ENCODE assay signal across 12 mouse cellular contexts in genomic region chr1:62829690-62830417, GRCm38 (mm10).
DNase-seq lines count a peak whose midpoint lies in the region; ATAC-seq and TF ChIP-seq lines count a peak whose summit lies in the region.
"Had no signal": no experiment of that assay in that cellular context is flagged by ENCODE, and none has a peak within 500 bp of the region (broad histone marks: within the 10 kb centered on the region; RNA-seq: fewer than 3 reads in every experiment).

No protein-coding gene starts in this region.

- peak; percentile 75 for DNase-seq in CD4-positive helper T cell, adult 2 months (ENCODE audit: low read depth, low spot score)
- DNase-seq in brain, embryonic 14.5 days (ENCODE audit: low read depth) = peak; percentile 22
- no peak for DNase-seq in left cerebral cortex, adult 18-20 months (ENCODE audit: low spot score in 2 of 2)
- DNase-seq: gastrocnemius, postnatal 10 days; lung, adult 2 months; spleen, adult 18-20 months had no signal

- H3K36me3 ChIP-seq in hindbrain, embryonic 16.5 days (ENCODE audit: control insufficient read depth, insufficient read depth, low read length) = no peaks in the 10 kb centered on the region
- no peaks in the 10 kb centered on the region for H3K36me3 ChIP-seq in hindbrain, embryonic 12.5 days
- no peaks in the 10 kb centered on the region for H3K36me3 ChIP-seq in midbrain, embryonic 16.5 days (ENCODE audit: control insufficient read depth, insufficient read depth, low read length)
- H3K36me3 ChIP-seq: forebrain, embryonic 15.5 days; midbrain, embryonic 15.5 days had no signal

- H3K9me3 ChIP-seq in hindbrain, embryonic 16.5 days (ENCODE audit: control insufficient read depth, low read length) = no peaks in the 10 kb centered on the region
- 0 out of 2 replicates have a peak, but pooled peaks cover 6% of the 10 kb centered on the region for H3K9me3 ChIP-seq in hindbrain, embryonic 12.5 days (replicated peaks)
- no peaks in the 10 kb centered on the region for H3K9me3 ChIP-seq in midbrain, embryonic 16.5 days (replicated peaks; ENCODE audit: control insufficient read depth, low read length, poor library complexity, severe bottlenecking)
- H3K9me3 ChIP-seq: forebrain, embryonic 15.5 days; midbrain, embryonic 15.5 days had no signal

- no peaks in the 10 kb centered on the region for H3K4me1 ChIP-seq in hindbrain, embryonic 16.5 days (ENCODE audit: control insufficient read depth, insufficient read depth, low read depth, low read length)
- peaks cover 10% of the 10 kb centered on the region; the same call in 1 of the 2 replicates for H3K4me1 ChIP-seq in hindbrain, embryonic 12.5 days
- H3K4me1 ChIP-seq in midbrain, embryonic 16.5 days (ENCODE audit: control insufficient read depth, insufficient read depth, low read length) = 0 out of 2 replicates have a peak, but pooled peaks cover 4% of the 10 kb centered on the region
- H3K4me1 ChIP-seq: midbrain, embryonic 15.5 days had no signal

- H3K4me2 ChIP-seq in hindbrain, embryonic 16.5 days (ENCODE audit: low read length) = no peak overlapping the region
- H3K4me2 ChIP-seq in hindbrain, embryonic 12.5 days (replicated peaks) = no peak overlapping the region
- H3K4me2 ChIP-seq in midbrain, embryonic 16.5 days (ENCODE audit: low read length) = no peak overlapping the region
- H3K4me2 ChIP-seq: forebrain, embryonic 15.5 days; midbrain, embryonic 15.5 days had no signal

- no peaks in the 10 kb centered on the region for H3K27me3 ChIP-seq in hindbrain, embryonic 16.5 days (replicated peaks; ENCODE audit: control insufficient read depth, insufficient read depth, low read length)
- H3K27me3 ChIP-seq in hindbrain, embryonic 12.5 days = no peaks in the 10 kb centered on the region
- no peaks in the 10 kb centered on the region for H3K27me3 ChIP-seq in midbrain, embryonic 16.5 days (ENCODE audit: control insufficient read depth, insufficient read depth, low read depth, low read length)
- H3K27me3 ChIP-seq: forebrain, embryonic 15.5 days; midbrain, embryonic 15.5 days had no signal

- no peak for TF ChIP-seq POLR2A in brain, embryonic 14.5 days (IDR thresholded peaks at IDR 0.05; ENCODE audit: borderline replicate concordance, extremely low read depth, insufficient read depth, insufficient read length, poor library complexity, severe bottlenecking)

- no peak for TF ChIP-seq CTCF in brain, embryonic 14.5 days (IDR thresholded peaks at IDR 0.05; ENCODE audit: borderline replicate concordance, extremely low read depth, insufficient read depth, insufficient read length)

- no peak overlapping the region for H3K27ac ChIP-seq in hindbrain, embryonic 16.5 days (ENCODE audit: low read depth, low read length)
- H3K27ac ChIP-seq in hindbrain, embryonic 12.5 days = no peak overlapping the region
- no peak overlapping the region for H3K27ac ChIP-seq in midbrain, embryonic 16.5 days (ENCODE audit: low read length)
- H3K27ac ChIP-seq: forebrain, embryonic 15.5 days; midbrain, embryonic 15.5 days had no signal

- 84% methylated on average over 4 of the region's 4 CpGs for WGBS in hindbrain, embryonic 16.5 days
- WGBS in hindbrain, embryonic 12.5 days = 82% methylated on average over 4 of the region's 4 CpGs
- WGBS in midbrain, embryonic 16.5 days = 83% methylated on average over 4 of the region's 4 CpGs

- ATAC-seq in hindbrain, embryonic 16.5 days = 0 out of 2 replicates have a peak, but pooled peaks have one; percentile 17
- ATAC-seq in hindbrain, embryonic 12.5 days (ENCODE audit: low FRiP score) = no peak
- ATAC-seq in megakaryocyte progenitor cell, adult 5-6 weeks (replicated peaks; ENCODE audit: poor library complexity) = peak; percentile 42
- ATAC-seq in midbrain, embryonic 16.5 days = no peak
- ATAC-seq: forebrain, embryonic 15.5 days; midbrain, embryonic 15.5 days had no signal

- no peak overlapping the region for H3K4me3 ChIP-seq in hindbrain, embryonic 16.5 days (ENCODE audit: low read length)
- H3K4me3 ChIP-seq in hindbrain, embryonic 12.5 days = no peak overlapping the region
- H3K4me3 ChIP-seq in midbrain, embryonic 16.5 days (ENCODE audit: low read depth, low read length) = no peak overlapping the region
- H3K4me3 ChIP-seq: forebrain, embryonic 15.5 days; midbrain, embryonic 15.5 days had no signal

- H3K9ac ChIP-seq in hindbrain, embryonic 16.5 days (ENCODE audit: low read depth, low read length) = no peak overlapping the region
- no peak overlapping the region for H3K9ac ChIP-seq in hindbrain, embryonic 12.5 days
- no peak overlapping the region for H3K9ac ChIP-seq in midbrain, embryonic 16.5 days (ENCODE audit: low read depth, low read length)
- H3K9ac ChIP-seq: forebrain, embryonic 15.5 days; midbrain, embryonic 15.5 days had no signal

Comparison
In these comparisons a context has a peak if more than half of its experiments do, and no peak if none do; other contexts are left out.
1. ATAC-seq: peak in hindbrain, embryonic 16.5 days (single experiment) and megakaryocyte progenitor cell, adult 5-6 weeks (single experiment); none in hindbrain, embryonic 12.5 days (single experiment) and midbrain, embryonic 16.5 days (single experiment).
2. DNase-seq: peak in CD4-positive helper T cell, adult 2 months (single experiment) and brain, embryonic 14.5 days (single experiment); none in left cerebral cortex, adult 18-20 months (0 of 2).